Mouse (Mus musculus): ENCODE measurements around the gene Acot1.

Gene Acot1

GRCm38 (mm10) chr12:84063228-84063627 is 53.9 kb downstream of the Acot1 start:
- ATAC-seq (ENCODE audit: low TSS enrichment), result no peak

DNA sequence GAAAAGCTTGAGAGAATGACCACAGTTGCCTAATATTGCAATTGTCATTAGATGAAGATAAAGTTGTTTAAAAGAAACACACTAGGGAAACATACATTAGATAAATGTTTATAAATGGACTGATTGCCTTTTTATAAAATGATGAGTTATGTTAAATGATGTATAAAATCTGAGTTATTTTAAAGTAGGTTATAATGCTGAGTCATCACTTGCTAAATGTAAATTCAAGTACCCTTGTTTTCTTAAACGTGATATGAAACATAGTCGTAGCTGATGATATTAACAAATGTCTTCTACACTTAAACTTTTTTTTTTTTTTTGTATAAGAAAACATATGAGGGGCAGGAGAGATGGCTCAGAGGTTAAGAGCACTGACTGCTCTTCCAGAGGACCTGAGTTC is 54.5 kb downstream of the Acot1 start:
- no peak for ATAC-seq (ENCODE audit: low TSS enrichment)

DNA sequence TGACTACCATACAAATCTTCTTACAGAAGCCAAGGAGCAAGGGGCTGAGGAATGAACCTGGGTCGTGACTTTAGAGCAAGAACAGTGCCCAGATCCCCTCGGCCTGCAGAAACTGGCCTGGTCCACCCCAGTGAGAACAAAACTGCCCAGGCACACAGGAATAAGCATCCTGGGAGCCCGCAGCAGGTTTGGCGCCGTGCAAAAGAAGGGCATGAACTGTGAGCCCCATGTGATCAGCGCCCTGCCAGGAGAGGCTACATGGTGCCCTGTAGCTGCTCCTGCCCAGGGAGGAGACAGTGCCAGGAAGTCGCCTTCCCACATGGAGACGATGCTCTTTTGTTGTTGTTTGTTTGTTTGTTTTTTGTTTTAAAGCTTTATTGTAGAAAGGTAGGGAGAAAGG is 55.3 kb downstream of the Acot1 start:
- no peak for ATAC-seq (ENCODE audit: low TSS enrichment)

- no peak for ATAC-seq (ENCODE audit: low TSS enrichment)
These were observed 58.5 kb downstream of the Acot1 start for GRCm38 (mm10) chr12:84067752-84068151.

Measured in frontal cortex, adult (tissue).